Mouse (Mus musculus) heart, postnatal 0 days (tissue): ENCODE results near the gene Dnm3.

ENCODE experiments used
- CTCF ChIP-seq: IDR thresholded peaks from 2 replicates; pipeline ENCODE4 v1.5.1; 2016; ENCODE audit warnings: antibody characterized with exemption, control low read depth, low read depth
- EP300 ChIP-seq: IDR thresholded peaks from 2 replicates; pipeline ENCODE4 v1.6.1; 2016; ENCODE audit warnings: antibody characterized with exemption, low read depth

GRCm38 (mm10) chr1:162221801-162222301 lies 256.0 kb downstream of the Dnm3 start:
- TF ChIP-seq CTCF (no peak), EP300 (no peak)
